Mouse (Mus musculus) brain, embryonic 18.5 days (tissue): ENCODE measurements around the gene 4932414N04Rik.
"Not testable (repeated sequence)": the region's sequence is repeated elsewhere in the genome, so short reads cannot be mapped to it uniquely, and the experiment has no call there.

Experiments used
- DNase-seq: peaks from one replicate; pipeline ENCODE4 v3.0.0-alpha.2; 2012; ENCODE audit warnings: low read depth, low spot score

4932414N04Rik gene

GRCm38 (mm10) chr2:68656186-68656585 lies at the start of gene 4932414N04Rik:
Gene 4932414N04Rik (plus strand): TSS chr2:68656486.
- DNase-seq, result not testable (repeated sequence)

GRCm38 (mm10) chr2:68732216-68732615 lies 75.9 kb downstream of the 4932414N04Rik start:
- DNase-seq, result no peak

GRCm38 (mm10) chr2:68739772-68740739 lies 83.8 kb downstream of the 4932414N04Rik start:
- no peak for DNase-seq

GRCm38 (mm10) chr2:68744599-68744998 lies 88.3 kb downstream of the 4932414N04Rik start:
- DNase-seq, result no peak

GRCm38 (mm10) chr2:68756179-68756578 lies 99.9 kb downstream of the 4932414N04Rik start:
- no peak for DNase-seq

GRCm38 (mm10) chr2:68756793-68757192 lies 100.5 kb downstream of the 4932414N04Rik start:
- no peak for DNase-seq

GRCm38 (mm10) chr2:68765371-68765770 lies 109.1 kb downstream of the 4932414N04Rik start:
- DNase-seq, result no peak

- DNase-seq, result no peak
These were observed 111.1 kb downstream of the 4932414N04Rik start for GRCm38 (mm10) chr2:68767186-68767890.

- no peak for DNase-seq
These were observed 126.2 kb downstream of the 4932414N04Rik start for GRCm38 (mm10) chr2:68782268-68783132.

DNA sequence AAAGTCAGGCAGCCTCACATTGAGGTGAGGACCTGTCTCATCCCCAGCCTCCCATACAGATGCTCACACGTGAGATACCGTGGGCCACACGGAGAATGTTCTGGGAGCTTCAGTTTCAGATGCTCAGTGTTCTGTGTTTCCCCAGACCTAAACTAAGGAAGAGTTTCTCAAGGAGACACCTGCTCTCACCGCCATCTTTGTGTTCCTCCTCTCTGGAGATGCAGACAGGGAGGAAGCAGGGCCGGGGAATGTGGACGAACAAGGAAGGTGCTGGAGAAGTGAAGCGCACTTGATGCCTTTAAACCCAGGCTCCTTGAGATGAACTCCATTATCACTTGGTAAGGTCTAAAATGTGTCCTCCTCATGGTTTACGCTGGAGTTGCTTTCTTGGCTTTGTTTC lies 127.4 kb downstream of the 4932414N04Rik start:
- not testable (repeated sequence) for DNase-seq

DNA sequence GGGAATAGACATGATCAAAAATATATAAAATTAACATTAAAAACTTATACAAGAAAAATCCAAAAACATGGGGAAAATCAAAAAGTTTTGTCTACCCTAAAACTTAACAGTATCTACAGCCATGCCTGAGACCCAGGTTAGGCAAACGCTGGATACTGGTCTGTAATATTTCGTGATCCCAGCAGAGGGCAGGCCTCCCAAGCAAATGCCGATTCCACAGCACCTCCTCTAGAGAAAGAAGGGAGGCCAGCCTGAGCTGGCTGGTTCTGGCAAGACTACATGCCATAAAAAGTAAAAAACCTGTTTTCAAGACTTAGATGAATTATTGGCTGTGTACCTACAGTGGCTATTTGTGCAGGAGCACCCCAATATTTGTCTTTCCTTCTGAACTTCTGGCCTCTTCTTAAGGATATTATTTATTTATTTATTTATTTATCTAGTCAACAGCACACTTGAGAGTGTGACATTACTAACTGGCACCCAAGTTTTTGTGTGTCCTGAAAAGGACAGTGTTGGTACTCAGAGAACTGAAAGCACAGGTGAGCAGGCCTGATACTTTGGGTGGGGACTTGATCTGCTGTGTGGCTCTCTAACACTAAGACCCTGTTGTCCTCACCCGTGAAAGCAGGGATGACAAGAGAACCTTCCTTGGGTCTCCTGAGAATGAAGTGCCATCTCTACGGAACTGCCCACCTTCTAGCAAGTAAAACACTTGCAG lies 128.6 kb downstream of the 4932414N04Rik start:
- DNase-seq, result no peak

GRCm38 (mm10) chr2:68787161-68787675 lies 130.9 kb downstream of the 4932414N04Rik start:
- no peak for DNase-seq

- no peak for DNase-seq
These were observed 136.0 kb downstream of the 4932414N04Rik start for GRCm38 (mm10) chr2:68792296-68792695.

GRCm38 (mm10) chr2:68793472-68793871 lies 137.2 kb downstream of the 4932414N04Rik start:
- DNase-seq, result no peak

DNA sequence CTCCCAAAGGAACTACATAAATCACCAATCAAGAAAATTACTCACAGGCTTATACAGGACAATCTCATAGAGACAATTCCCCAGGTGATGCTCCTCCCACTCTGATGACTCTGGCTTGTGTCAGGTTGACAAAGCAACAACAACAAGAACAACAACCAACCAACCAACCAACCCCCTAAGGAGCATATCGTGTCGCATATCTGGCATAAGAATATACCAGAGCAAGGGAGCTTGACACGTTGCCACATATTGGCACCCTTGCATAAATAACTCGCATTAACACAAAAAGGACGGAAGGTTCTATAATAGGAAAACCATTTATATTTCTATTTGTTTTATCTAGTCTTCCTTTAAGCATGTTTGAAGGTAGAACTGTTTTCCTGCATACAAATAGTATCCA lies 137.9 kb downstream of the 4932414N04Rik start:
- DNase-seq, result no peak

DNA sequence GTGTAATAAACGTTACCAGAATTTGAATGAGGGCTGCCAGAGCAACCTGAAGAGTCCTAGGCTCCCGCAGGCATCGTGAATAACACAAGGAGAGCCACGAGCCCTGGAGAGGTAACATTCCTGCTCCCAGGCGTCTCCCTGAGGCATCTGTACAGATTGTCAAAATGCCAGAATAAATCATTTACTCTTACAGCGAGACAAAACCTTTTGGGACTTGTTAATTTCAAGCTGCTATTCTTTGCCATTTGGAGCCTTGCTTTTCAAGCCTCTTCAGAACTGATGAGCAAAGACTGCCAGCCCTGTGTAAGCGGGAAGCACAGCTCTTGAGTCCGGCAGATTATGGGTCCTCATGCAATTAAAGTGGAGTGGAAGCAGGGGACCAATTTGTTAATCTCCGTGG lies 138.3 kb downstream of the 4932414N04Rik start:
- no peak for DNase-seq

- DNase-seq, result no peak
These were observed 139.9 kb downstream of the 4932414N04Rik start for GRCm38 (mm10) chr2:68796011-68796775.

DNA sequence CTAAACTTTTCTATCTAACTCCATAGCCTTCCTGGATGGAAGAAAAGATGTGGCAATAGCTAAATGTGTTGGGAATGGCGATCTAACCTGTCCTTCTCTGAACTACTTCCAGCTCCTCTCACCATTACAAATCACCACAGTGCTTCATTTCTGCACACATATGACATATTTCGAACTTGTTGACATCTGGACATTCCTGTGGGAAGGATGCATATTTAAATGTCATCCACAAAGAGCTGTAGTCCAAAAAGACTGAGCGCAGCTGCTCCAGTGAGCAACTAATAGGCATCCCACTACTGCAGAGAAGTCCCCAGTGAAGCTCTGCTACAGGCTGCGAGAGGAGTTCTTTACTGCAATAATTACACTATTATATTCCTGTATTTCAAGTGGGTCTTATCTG lies 140.8 kb downstream of the 4932414N04Rik start:
- no peak for DNase-seq
